Mouse (Mus musculus) heart, postnatal 25 days (tissue): Measurements from ENCODE around the gene Jade1. TPM values are rescaled to one million over a fixed set of nuclear protein-coding genes. Genes with fewer than 3 reads are reported as not detected.

ENCODE experiments used
- DNase-seq: peaks from one replicate; pipeline ENCODE4 v3.0.0; 2022; ENCODE audit warnings: low spot score
- intact Hi-C: fragments of 180-260 bp; cut with DNase I; formaldehyde crosslinking; loops from one replicate; pipeline ENCODE4 v1.15.1; 2025
- total RNA-seq, 2 experiments: library from RNA; stranded (reverse); gene quantifications; 2 replicates each; pipeline ENCODE4 v1.2.3; 2021

Jade1 gene
- total RNA-seq, result 10 to 100 TPM; 29.9 to 36.7 TPM

DNA sequence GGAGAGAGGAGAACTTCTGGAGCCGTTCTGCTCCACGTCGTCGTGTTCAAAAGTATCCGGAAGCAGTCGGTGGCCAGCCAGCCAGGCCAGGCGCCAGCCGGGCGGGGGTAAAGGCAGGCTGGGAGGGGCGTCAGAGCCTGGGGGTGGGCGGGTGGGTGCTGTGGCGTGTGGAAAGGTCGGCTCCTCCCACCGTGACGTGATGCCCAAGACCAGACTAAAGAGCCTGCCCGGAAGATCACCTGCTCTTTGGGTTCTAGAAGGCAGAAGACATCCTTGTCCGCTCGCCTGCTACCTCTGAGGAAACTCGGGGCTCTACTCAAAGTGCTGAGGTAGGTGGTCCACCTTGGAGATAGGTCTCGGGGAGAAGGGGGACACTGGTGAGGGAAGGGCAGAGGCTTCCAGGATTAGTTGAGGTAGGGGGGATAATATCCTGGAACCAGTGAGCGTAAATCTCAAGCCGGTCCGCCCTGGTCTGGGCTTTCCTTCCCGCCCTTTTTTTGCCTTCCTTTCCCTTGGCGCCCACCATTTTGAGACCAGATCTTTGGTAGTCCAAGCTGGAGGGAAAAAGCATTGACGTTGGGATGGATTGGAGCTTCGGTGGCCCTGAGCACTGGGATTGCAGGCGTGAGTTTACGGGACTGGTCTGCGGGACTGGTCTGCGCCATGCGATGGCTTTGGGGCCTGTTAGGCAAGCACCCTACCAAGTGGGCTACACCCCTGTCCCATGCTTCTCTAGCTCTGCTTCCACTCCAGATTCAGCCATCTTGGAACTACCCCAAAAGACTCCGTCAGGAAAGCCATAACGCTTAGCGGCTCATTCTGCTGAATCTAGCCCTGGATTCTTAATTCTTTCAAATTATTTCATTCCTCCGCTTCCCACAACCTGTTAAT lies at the start of gene Jade1:
Gene Jade1, plus strand, starts transcription at position 241 of the 891 bp plus-strand sequence.
- intact Hi-C loops, result no loop called here
- no peak for DNase-seq

GRCm38 (mm10) chr3:41509441-41509840 lies 46.1 kb upstream of the Jade1 start:
- DNase-seq, result no peak
- intact Hi-C loops, result no loop called here

- no peak for DNase-seq
- intact Hi-C loops, result no loop called here
Measured at GRCm38 (mm10) chr3:41510191-41510590, 45.3 kb upstream of the Jade1 start.

GRCm38 (mm10) chr3:41510750-41511149 lies 44.8 kb upstream of the Jade1 start:
- intact Hi-C loops, result no loop called here
- DNase-seq, result no peak

GRCm38 (mm10) chr3:41514003-41514402 lies 41.5 kb upstream of the Jade1 start:
- intact Hi-C loops, result no loop called here
- no peak for DNase-seq

DNA sequence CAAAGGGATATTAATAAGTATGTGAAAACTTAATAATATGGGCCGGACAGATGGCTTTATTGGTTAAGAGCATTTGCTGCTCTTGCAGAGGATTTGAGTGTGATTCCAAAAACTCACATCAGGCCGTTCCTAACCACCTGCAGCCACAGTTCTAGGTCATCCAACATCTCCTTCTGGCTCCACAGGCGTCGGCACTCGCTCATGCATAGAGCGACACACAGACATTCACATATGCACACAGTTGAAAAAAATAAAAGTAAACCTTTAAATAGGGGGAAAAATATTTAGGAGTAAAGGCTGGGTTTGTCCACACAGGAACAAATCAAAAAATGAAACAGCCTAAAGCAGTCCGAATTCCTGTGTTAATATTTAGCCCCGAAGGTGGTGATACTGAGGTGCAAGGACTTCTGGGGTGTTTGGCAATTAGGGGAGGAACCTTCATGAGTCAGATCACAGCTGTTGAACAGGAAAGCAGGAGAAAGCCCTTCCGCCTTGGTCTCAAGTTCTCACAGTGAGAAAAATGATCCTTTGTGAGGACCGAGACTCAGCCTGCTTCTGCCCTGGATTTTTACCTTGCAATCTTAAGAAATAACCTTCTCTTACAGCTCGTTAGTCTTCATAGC lies 40.7 kb upstream of the Jade1 start:
- intact Hi-C loops, result no loop called here
- DNase-seq, result no peak

- no peak for DNase-seq
- intact Hi-C loops, result no loop called here
Measured at GRCm38 (mm10) chr3:41516961-41517518, 38.5 kb upstream of the Jade1 start.

DNA sequence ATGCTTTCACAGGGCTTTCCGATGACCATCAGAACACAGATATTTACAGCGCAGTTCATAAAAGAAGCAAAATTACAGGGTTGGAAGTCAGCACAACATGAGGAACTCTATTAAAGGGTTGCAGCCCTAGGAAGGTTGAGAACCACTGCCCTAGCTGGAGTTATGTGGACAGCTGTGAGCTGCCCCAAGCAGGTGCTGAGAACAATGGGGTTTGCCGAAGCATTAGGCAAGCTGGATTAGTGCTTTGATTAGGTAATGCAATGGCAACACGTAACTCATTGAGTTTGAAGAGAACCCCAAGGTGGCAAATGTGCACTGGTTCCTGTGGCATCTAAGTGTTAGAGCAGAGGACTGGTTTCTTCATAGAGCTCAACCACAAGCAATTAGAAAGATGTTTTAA lies 34.6 kb upstream of the Jade1 start:
- DNase-seq, result no peak
- intact Hi-C loops, result no loop called here

GRCm38 (mm10) chr3:41521733-41522132 lies 33.8 kb upstream of the Jade1 start:
- intact Hi-C loops, result no loop called here
- DNase-seq, result no peak

DNA sequence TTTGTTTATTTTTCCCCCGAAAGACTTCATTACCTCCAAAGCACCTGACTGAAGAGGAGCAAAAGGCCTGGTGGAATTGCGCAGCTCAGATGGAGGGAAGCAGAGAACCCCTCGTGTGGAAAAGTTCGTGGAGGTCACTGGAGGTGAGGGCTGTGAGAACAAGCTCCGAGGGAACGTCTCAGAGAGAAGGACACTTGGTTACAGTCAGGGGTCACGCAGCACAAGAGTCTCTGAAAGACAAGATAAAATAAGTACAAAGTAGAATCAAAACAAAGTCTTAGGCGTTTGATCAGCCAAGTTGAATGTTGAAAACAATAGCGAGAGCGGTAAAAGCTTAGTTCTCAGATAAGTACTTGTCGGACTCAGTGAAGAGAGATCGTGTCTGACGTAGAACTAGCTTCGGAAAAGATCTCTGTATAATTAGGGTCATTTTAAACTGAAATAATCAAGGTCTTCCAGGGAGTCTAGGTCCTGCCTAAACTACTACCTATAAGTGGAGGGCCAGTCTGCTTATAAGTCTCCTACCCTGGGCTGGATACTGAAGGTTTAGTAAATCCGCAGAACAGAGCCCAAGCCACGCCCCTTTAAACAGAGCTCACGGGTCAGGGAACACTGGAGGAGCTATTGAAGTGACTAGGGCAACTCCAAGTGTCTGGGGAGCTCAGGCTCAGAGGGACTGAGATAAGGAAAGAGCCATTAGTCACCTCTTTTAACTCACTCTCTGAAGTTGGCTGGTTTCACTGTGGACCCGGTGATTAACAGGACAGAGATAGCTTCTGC lies 33.1 kb upstream of the Jade1 start:
- intact Hi-C loops, result no loop called here
- no peak for DNase-seq

DNA sequence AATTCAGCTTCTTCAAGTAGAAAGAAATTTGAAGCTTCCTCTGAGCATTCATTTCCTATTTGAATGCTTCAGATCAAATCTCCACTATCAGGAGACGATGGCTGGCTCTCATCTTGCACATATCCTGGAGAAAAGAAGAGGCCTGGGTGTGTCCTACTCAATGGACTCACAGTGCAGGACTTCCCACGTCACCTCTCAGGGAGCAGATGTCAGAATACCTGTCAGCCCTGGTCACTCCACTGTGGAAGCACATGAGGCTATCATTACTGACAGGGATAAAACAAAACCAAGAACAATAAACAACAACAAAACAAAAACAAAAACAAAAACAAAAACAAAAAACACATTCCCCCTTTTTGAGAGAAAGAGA lies 32.5 kb upstream of the Jade1 start:
- DNase-seq, result no peak
- intact Hi-C loops, result no loop called here

DNA sequence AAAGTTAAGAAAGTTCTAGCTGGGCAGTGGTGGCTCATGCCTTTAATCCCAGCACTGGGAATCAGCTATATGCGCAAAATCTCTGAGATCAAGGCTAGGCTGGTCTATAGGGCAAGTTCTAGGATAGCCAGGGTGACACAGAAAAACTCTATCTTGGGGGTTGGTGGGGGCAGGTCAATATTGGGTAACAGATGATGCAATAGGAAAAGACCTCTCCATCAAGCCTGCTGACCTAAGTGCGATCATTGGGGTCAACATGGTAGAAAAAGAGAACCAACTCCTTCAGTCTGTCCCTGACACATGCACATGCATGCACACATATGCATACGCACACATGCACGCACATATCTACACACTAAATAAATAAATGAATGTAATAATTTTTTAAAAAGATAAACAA lies 32.1 kb upstream of the Jade1 start:
- no peak for DNase-seq
- intact Hi-C loops, result no loop called here

DNA sequence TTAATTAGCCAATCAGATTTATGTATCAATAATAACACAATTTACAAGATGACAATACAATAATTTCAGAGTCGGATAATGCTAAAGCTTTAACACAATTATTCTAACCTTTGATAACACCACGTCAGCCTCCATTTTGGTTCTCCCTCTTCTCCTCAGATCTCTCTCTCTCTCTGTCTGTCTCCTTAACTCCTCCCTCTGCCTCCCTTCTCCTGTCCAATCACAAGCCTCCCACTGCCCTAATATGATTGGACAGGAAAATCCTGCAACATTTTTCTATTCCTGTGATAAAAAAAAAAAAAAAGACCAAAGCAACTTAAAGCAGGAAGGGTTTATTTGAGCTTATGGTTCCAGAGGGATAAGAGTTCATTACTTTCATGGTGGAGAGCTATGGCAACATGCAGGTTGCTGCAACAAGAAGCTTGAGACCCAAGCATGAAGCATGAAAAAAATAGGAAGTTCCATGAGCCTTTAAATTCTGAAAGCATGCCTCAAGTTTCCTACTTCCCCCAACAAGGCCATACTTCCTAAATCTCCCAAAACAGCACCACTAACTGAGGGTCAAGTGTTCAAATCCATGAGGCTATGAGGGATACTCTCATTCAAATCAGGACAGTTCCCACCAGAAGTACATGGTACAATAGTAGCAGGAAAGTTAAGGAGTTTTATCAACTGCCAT lies 27.1 kb upstream of the Jade1 start:
- no peak for DNase-seq
- intact Hi-C loops, result no loop called here

- intact Hi-C loops, result no loop called here
- DNase-seq, result no peak
Measured at GRCm38 (mm10) chr3:41530156-41530555, 25.4 kb upstream of the Jade1 start.

DNA sequence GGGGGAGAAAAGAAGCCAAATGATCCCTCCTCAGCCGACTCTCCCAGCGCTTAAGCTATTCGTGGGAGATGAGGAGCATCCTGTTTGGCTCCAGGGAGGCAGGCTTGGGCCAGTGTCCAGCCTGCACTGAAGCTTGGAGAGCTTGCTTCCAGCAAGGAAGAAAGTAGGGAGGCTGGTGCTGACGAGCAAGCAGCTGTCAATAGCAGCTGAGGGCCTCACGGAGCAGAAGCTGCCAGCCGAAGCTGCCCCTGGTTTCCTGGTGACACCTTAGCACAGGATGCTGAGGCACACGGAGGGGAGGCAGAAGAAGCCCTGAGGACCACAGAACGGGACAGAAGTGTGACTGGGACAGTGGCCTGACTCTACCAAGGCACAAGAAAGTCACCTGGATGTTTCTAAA lies 24.0 kb upstream of the Jade1 start:
- no peak for DNase-seq
- intact Hi-C loops, result no loop called here

DNA sequence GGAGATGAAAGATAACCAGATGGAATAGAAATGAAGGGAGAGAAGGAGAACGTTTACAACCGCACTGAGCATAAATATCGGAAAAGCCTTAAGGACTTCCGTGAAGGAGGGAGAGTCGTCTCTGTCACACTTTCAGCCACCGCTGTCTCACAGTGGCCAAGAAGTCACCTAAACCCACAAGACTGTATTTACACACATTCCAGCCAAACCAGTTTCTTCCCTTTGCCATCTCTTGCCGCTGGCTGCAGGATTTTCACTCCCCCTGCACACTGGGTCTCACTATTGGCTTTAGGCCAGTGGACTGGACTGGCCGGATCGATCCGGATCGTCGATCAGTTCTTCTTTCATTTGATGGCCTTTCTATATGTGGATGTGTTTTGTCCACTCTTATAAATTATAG lies 23.4 kb upstream of the Jade1 start:
- no peak for DNase-seq
- intact Hi-C loops, result no loop called here

- intact Hi-C loops, result no loop called here
- no peak for DNase-seq
Measured at GRCm38 (mm10) chr3:41533660-41534059, 21.9 kb upstream of the Jade1 start.

- intact Hi-C loops, result no loop called here
- DNase-seq, result no peak
Measured at GRCm38 (mm10) chr3:41537957-41538356, 17.6 kb upstream of the Jade1 start.

DNA sequence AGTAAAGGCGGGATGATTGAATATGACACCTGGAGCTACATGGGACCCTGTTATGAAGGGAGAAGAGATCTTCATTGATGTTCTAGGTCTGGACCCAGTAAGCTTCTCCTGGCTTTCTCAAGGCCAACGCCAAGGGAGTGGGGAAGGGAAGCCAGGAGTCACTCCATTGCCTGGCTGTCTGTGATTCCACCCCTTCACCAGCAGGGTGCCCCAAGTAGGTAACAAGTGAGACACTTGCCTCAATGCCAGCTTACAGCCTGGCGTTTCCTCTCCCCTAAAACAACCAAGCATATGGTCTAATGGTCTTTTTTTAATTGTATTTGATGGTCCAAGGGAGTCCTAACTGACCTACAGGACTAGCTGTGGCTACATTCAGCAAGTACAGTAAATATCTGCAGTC lies 14.2 kb upstream of the Jade1 start:
- DNase-seq, result no peak
- intact Hi-C loops, result no loop called here

GRCm38 (mm10) chr3:41544451-41544850 lies 11.1 kb upstream of the Jade1 start:
- DNase-seq, result no peak
- intact Hi-C loops, result no loop called here
